Mouse (Mus musculus) embryonic fibroblast, embryonic 13.5 days (primary cell): Measurements from ENCODE around the gene Oas3.

Experiments
- CTCF ChIP-seq: IDR thresholded peaks from 2 replicates; pipeline ENCODE4 v1.5.1; 2011; ENCODE audit warnings: mild to moderate bottlenecking, control low read depth, low read length, moderate library complexity, borderline replicate concordance; ENCODE audit not compliant: insufficient read depth
- POLR2A ChIP-seq: IDR thresholded peaks from 2 replicates; pipeline ENCODE4 v1.6.1; 2011; ENCODE audit warnings: low read depth, mild to moderate bottlenecking, control low read depth, low read length, moderate library complexity

DNA sequence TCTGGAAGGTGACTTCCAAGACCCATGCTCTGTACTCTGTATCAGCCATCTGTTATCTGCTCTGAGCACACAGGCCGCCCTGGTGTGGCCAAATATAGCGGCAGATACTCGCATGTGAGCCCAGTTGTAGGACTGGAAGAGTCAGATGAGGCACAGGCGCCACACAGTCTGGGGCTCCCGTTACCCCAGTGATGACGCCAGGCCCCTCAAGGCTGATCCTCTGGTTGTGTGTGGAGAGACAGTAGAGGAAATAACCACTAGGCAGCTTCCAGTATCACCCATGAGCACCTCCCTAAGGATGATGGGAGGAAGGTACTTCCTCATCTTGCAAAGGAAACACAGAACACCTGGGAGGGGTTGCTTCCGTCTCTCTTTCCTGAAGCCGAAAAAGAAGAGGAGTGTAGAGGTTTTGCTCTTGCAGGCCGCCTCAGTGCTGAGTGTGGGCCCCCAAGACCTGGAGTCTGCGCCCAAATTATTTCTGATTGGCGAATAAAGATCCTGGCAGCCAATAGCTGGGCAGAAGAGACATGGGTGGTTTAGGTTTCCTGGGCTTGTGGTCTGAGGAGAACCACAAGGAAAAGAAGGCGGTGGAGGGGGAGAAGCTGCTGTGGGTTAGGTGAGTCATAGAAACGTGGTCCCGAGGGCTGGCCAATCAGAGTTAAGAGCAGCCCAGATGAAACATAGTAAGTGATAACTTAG is 2.0 kb downstream of the Oas3 start:
- TF ChIP-seq CTCF (no peak), POLR2A (no peak)
